Mouse (Mus musculus): ENCODE results near the gene Ccdc170. TPM values are rescaled to one million over a fixed set of nuclear protein-coding genes. Genes with fewer than 3 reads are reported as not detected.

The Ccdc170 gene
- polyA plus RNA-seq, 1 experiment from 2014 or later: not detected

- no peak overlapping the region for H3K9ac ChIP-seq
- H3K27ac ChIP-seq: no peak overlapping the region
- no peaks in the 10 kb centered on the region for H3K9me3 ChIP-seq (replicated peaks)
- 94% methylated on average over 3 of the region's 3 CpGs for WGBS
- H3K4me2 ChIP-seq: no peak overlapping the region
- H3K4me1 ChIP-seq (replicated peaks): no peaks in the 10 kb centered on the region
- no peak for ATAC-seq (replicated peaks; ENCODE audit: insufficient number of reproducible peaks, insufficient read depth, low FRiP score, low read depth)
- H3K36me3 ChIP-seq: no peaks in the 10 kb centered on the region
- no peaks in the 10 kb centered on the region for H3K27me3 ChIP-seq
- no peak overlapping the region for H3K4me3 ChIP-seq
Observed at GRCm38 (mm10) chr10:4522116-4522515, 39.8 kb downstream of the Ccdc170 start.

GRCm38 (mm10) chr10:4523078-4523477 lies 40.8 kb downstream of the Ccdc170 start:
- Histone ChIP-seq H3K36me3 (no peaks in the 10 kb centered on the region), H3K27ac (no peak overlapping the region), H3K9me3 (replicated peaks) (no peaks in the 10 kb centered on the region), H3K4me1 (replicated peaks) (no peaks in the 10 kb centered on the region), H3K9ac (no peak overlapping the region), H3K4me2 (no peak overlapping the region), H3K4me3 (no peak overlapping the region), H3K27me3 (no peaks in the 10 kb centered on the region)
- ATAC-seq (replicated peaks; ENCODE audit: insufficient number of reproducible peaks, insufficient read depth, low FRiP score, low read depth): no peak
- WGBS: 68% methylated on average over 4 of the region's 4 CpGs

- no peak overlapping the region for H3K9ac ChIP-seq
- H3K9me3 ChIP-seq (replicated peaks): no peaks in the 10 kb centered on the region
- no peaks in the 10 kb centered on the region for H3K4me1 ChIP-seq (replicated peaks)
- ATAC-seq (replicated peaks; ENCODE audit: insufficient number of reproducible peaks, insufficient read depth, low FRiP score, low read depth): no peak
- no peak overlapping the region for H3K4me3 ChIP-seq
- no peaks in the 10 kb centered on the region for H3K27me3 ChIP-seq
- no peak overlapping the region for H3K27ac ChIP-seq
- WGBS: 72% methylated on average over 7 of the region's 7 CpGs
- no peak overlapping the region for H3K4me2 ChIP-seq
- no peaks in the 10 kb centered on the region for H3K36me3 ChIP-seq
Observed at GRCm38 (mm10) chr10:4528043-4528442, 45.7 kb downstream of the Ccdc170 start.

- Histone ChIP-seq H3K4me1 (replicated peaks) (no peaks in the 10 kb centered on the region), H3K27ac (no peak overlapping the region), H3K9me3 (replicated peaks) (no peaks in the 10 kb centered on the region), H3K4me2 (no peak overlapping the region), H3K4me3 (no peak overlapping the region), H3K9ac (no peak overlapping the region), H3K36me3 (no peaks in the 10 kb centered on the region), H3K27me3 (no peaks in the 10 kb centered on the region)
- 79% methylated on average over 9 of the region's 9 CpGs for WGBS
- no peak for ATAC-seq (replicated peaks; ENCODE audit: insufficient number of reproducible peaks, insufficient read depth, low FRiP score, low read depth)
Observed at GRCm38 (mm10) chr10:4530638-4531235, 48.4 kb downstream of the Ccdc170 start.

GRCm38 (mm10) chr10:4531933-4532332 lies 49.6 kb downstream of the Ccdc170 start:
- Histone ChIP-seq H3K27me3 (no peaks in the 10 kb centered on the region), H3K27ac (no peak overlapping the region), H3K4me1 (replicated peaks) (no peaks in the 10 kb centered on the region), H3K9me3 (replicated peaks) (no peaks in the 10 kb centered on the region), H3K36me3 (no peaks in the 10 kb centered on the region), H3K9ac (no peak overlapping the region), H3K4me2 (no peak overlapping the region), H3K4me3 (no peak overlapping the region)
- no peak for ATAC-seq (replicated peaks; ENCODE audit: insufficient number of reproducible peaks, insufficient read depth, low FRiP score, low read depth)
- 65% methylated on average over 6 of the region's 6 CpGs for WGBS

GRCm38 (mm10) chr10:4532731-4533130 lies 50.4 kb downstream of the Ccdc170 start:
- no peaks in the 10 kb centered on the region for H3K36me3 ChIP-seq
- WGBS: 64% methylated on average over 6 of the region's 6 CpGs
- H3K4me1 ChIP-seq (replicated peaks): no peaks in the 10 kb centered on the region
- no peak overlapping the region for H3K9ac ChIP-seq
- H3K9me3 ChIP-seq (replicated peaks): no peaks in the 10 kb centered on the region
- no peak for ATAC-seq (replicated peaks; ENCODE audit: insufficient number of reproducible peaks, insufficient read depth, low FRiP score, low read depth)
- H3K27me3 ChIP-seq: no peaks in the 10 kb centered on the region
- no peak overlapping the region for H3K27ac ChIP-seq
- H3K4me3 ChIP-seq: no peak overlapping the region
- no peak overlapping the region for H3K4me2 ChIP-seq

- no peak for ATAC-seq (replicated peaks; ENCODE audit: insufficient number of reproducible peaks, insufficient read depth, low FRiP score, low read depth)
- Histone ChIP-seq H3K9me3 (replicated peaks) (no peaks in the 10 kb centered on the region), H3K27me3 (no peaks in the 10 kb centered on the region), H3K4me2 (no peak overlapping the region), H3K9ac (no peak overlapping the region), H3K27ac (no peak overlapping the region), H3K36me3 (no peaks in the 10 kb centered on the region), H3K4me3 (no peak overlapping the region), H3K4me1 (replicated peaks) (no peaks in the 10 kb centered on the region)
- 77% methylated on average over 11 of the region's 11 CpGs for WGBS
Observed at GRCm38 (mm10) chr10:4533873-4534272, 51.6 kb downstream of the Ccdc170 start.

GRCm38 (mm10) chr10:4545550-4545949 lies 63.2 kb downstream of the Ccdc170 start:
- Histone ChIP-seq H3K27me3 (no peaks in the 10 kb centered on the region), H3K9me3 (replicated peaks) (no peaks in the 10 kb centered on the region), H3K4me2 (no peak overlapping the region), H3K4me1 (replicated peaks) (no peaks in the 10 kb centered on the region), H3K4me3 (no peak overlapping the region), H3K36me3 (no peaks in the 10 kb centered on the region), H3K27ac (no peak overlapping the region), H3K9ac (no peak overlapping the region)
- no peak for ATAC-seq (replicated peaks; ENCODE audit: insufficient number of reproducible peaks, insufficient read depth, low FRiP score, low read depth)
- 95% methylated on average over 2 of the region's 2 CpGs for WGBS

- no peaks in the 10 kb centered on the region for H3K9me3 ChIP-seq (replicated peaks)
- H3K27ac ChIP-seq: no peak overlapping the region
- no peak overlapping the region for H3K9ac ChIP-seq
- H3K36me3 ChIP-seq: no peaks in the 10 kb centered on the region
- 68% methylated on average over 9 of the region's 9 CpGs for WGBS
- H3K4me2 ChIP-seq: no peak overlapping the region
- no peak overlapping the region for H3K4me3 ChIP-seq
- ATAC-seq (replicated peaks; ENCODE audit: insufficient number of reproducible peaks, insufficient read depth, low FRiP score, low read depth): no peak
- H3K4me1 ChIP-seq (replicated peaks): no peaks in the 10 kb centered on the region
- H3K27me3 ChIP-seq: no peaks in the 10 kb centered on the region
Observed at GRCm38 (mm10) chr10:4553442-4554119, 71.3 kb downstream of the Ccdc170 start.

GRCm38 (mm10) chr10:4556842-4557377 lies 74.6 kb downstream of the Ccdc170 start:
- Histone ChIP-seq H3K9ac (no peak overlapping the region), H3K4me2 (no peak overlapping the region), H3K4me3 (no peak overlapping the region), H3K9me3 (replicated peaks) (no peaks in the 10 kb centered on the region), H3K27me3 (no peaks in the 10 kb centered on the region), H3K27ac (no peak overlapping the region), H3K36me3 (no peaks in the 10 kb centered on the region), H3K4me1 (replicated peaks) (no peaks in the 10 kb centered on the region)
- WGBS: 74% methylated on average over 3 of the region's 3 CpGs
- no peak for ATAC-seq (replicated peaks; ENCODE audit: insufficient number of reproducible peaks, insufficient read depth, low FRiP score, low read depth)

- Histone ChIP-seq H3K4me1 (replicated peaks) (no peaks in the 10 kb centered on the region), H3K27me3 (no peaks in the 10 kb centered on the region), H3K4me3 (no peak overlapping the region), H3K27ac (no peak overlapping the region), H3K4me2 (no peak overlapping the region), H3K9ac (no peak overlapping the region), H3K36me3 (no peaks in the 10 kb centered on the region), H3K9me3 (replicated peaks) (no peaks in the 10 kb centered on the region)
- 46% methylated on average over 4 of the region's 4 CpGs for WGBS
- ATAC-seq (replicated peaks; ENCODE audit: insufficient number of reproducible peaks, insufficient read depth, low FRiP score, low read depth): no peak
Observed at GRCm38 (mm10) chr10:4559132-4559531, 76.8 kb downstream of the Ccdc170 start.

- Histone ChIP-seq H3K4me3 (no peak overlapping the region), H3K9me3 (replicated peaks) (no peaks in the 10 kb centered on the region), H3K4me1 (replicated peaks) (no peaks in the 10 kb centered on the region), H3K27me3 (no peaks in the 10 kb centered on the region), H3K27ac (no peak overlapping the region), H3K36me3 (no peaks in the 10 kb centered on the region), H3K9ac (no peak overlapping the region), H3K4me2 (no peak overlapping the region)
- ATAC-seq (replicated peaks; ENCODE audit: insufficient number of reproducible peaks, insufficient read depth, low FRiP score, low read depth): no peak
- WGBS: 95% methylated on average over 1 of the region's 1 CpGs
Observed at GRCm38 (mm10) chr10:4565148-4565547, 82.8 kb downstream of the Ccdc170 start.
